Mouse (Mus musculus) cerebellum, adult 9-11 months (tissue): ENCODE data around the gene Prkn.
"Not testable (repeated sequence)": the region's sequence is repeated elsewhere in the genome, so short reads cannot be mapped to it uniquely, and the experiment has no call there.

Experiments
- DNase-seq: peaks from one replicate; pipeline ENCODE4 v3.0.0; 2022

Gene Prkn

GRCm38 (mm10) chr17:11949551-11950197 is 1109.5 kb downstream of the Prkn start:
- no peak for DNase-seq

GRCm38 (mm10) chr17:11950198-11950594 is 1110.0 kb downstream of the Prkn start:
- DNase-seq = no peak

GRCm38 (mm10) chr17:11955317-11955716 is 1115.1 kb downstream of the Prkn start:
- no peak for DNase-seq

- DNase-seq = no peak
These were observed 1120.3 kb downstream of the Prkn start for GRCm38 (mm10) chr17:11960492-11960891.

- no peak for DNase-seq
These were observed 1122.6 kb downstream of the Prkn start for GRCm38 (mm10) chr17:11962808-11963207.

- no peak for DNase-seq
These were observed 1130.0 kb downstream of the Prkn start for GRCm38 (mm10) chr17:11970160-11970559.

GRCm38 (mm10) chr17:11972550-11972949 is 1132.4 kb downstream of the Prkn start:
- peak; percentile 48 for DNase-seq

- DNase-seq = peak; percentile 70
These were observed 1133.0 kb downstream of the Prkn start for GRCm38 (mm10) chr17:11972969-11973787.

GRCm38 (mm10) chr17:11975062-11975607 is 1135.0 kb downstream of the Prkn start:
- DNase-seq = peak; percentile 74

- peak; percentile 39 for DNase-seq
These were observed 1138.2 kb downstream of the Prkn start for GRCm38 (mm10) chr17:11978260-11978821.

GRCm38 (mm10) chr17:11981666-11982065 is 1141.5 kb downstream of the Prkn start:
- no peak for DNase-seq

- no peak for DNase-seq
These were observed 1148.1 kb downstream of the Prkn start for GRCm38 (mm10) chr17:11988110-11988837.

- no peak for DNase-seq
These were observed 1149.1 kb downstream of the Prkn start for GRCm38 (mm10) chr17:11989296-11989695.

GRCm38 (mm10) chr17:11990386-11991087 is 1150.4 kb downstream of the Prkn start:
- DNase-seq = no peak

- peak; percentile 36 for DNase-seq
These were observed 1153.1 kb downstream of the Prkn start for GRCm38 (mm10) chr17:11993249-11993648.

- no peak for DNase-seq
These were observed 1154.1 kb downstream of the Prkn start for GRCm38 (mm10) chr17:11994252-11994651.

- not testable (repeated sequence) for DNase-seq
These were observed 1154.6 kb downstream of the Prkn start for GRCm38 (mm10) chr17:11994754-11995153.

GRCm38 (mm10) chr17:11995522-11995921 is 1155.3 kb downstream of the Prkn start:
- no peak for DNase-seq

- DNase-seq = no peak
These were observed 1156.1 kb downstream of the Prkn start for GRCm38 (mm10) chr17:11996311-11996710.

- no peak for DNase-seq
These were observed 1160.1 kb downstream of the Prkn start for GRCm38 (mm10) chr17:12000285-12000684.

- DNase-seq = no peak
These were observed 1181.1 kb downstream of the Prkn start for GRCm38 (mm10) chr17:12021326-12021725.

- DNase-seq = no peak
These were observed 1189.2 kb downstream of the Prkn start for GRCm38 (mm10) chr17:12029362-12029761.
